Mouse (Mus musculus): ENCODE measurements around the gene Taf1d.

Gene Taf1d

GRCm38 (mm10) chr9:15365856-15366255, 59.8 kb downstream of the Taf1d start:
- in situ Hi-C loops (cut with MboI; ENCODE audit: low pct_unique_long_range_greater_than_20kb in 1 of 2, low sequenced_read_pairs in 2 of 2, unreplicated experiment in 1 of 2), result loop anchor here in 1 of 2 experiments (10.0 kb wide), 1 partner anchor 319 kb away; no protein-coding TSS in a partner anchor

DNA sequence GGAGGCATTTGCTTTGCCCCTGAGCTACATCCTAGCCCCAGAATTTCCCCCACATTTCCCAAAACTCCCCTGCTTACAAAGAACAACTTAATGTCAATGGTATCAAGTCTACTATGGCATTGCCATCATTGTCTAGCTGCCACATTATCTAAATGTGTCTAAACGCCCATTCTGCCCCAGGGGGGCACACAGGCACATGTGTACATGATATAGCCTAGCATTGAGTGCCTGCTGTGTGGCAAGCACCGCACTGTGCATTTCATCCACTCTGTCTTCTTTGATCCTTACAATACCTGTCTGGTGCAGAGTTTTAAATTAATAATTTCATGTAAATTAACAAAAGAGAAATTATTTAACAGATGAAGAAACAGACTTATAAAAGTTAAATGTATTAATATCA, 60.2 kb downstream of the Taf1d start:
- in situ Hi-C loops (cut with MboI; ENCODE audit: low pct_unique_long_range_greater_than_20kb in 1 of 2, low sequenced_read_pairs in 2 of 2, unreplicated experiment in 1 of 2), result loop anchor here in 1 of 2 experiments (10.0 kb wide), 1 partner anchor 319 kb away; no protein-coding TSS in a partner anchor
